Mouse (Mus musculus): Measurements from ENCODE around the gene Lrrc58.

GRCm38 (mm10) chr16:37863876-37864275 is 4.3 kb upstream of the Lrrc58 start:
- TF ChIP-seq CTCF (IDR thresholded peaks at IDR 0.05; ENCODE audit: control insufficient read depth, insufficient read depth, insufficient read length) (no peak), USF1 (IDR thresholded peaks at IDR 0.05; ENCODE audit: low read depth) (no peak), CEBPB (IDR thresholded peaks at IDR 0.05; ENCODE audit: low read depth) (no peak), MAX (IDR thresholded peaks at IDR 0.05) (no peak), MYOG (IDR thresholded peaks at IDR 0.05; ENCODE audit: control insufficient read depth, extremely low read depth, insufficient read length) (no peak), MYOD1 (IDR thresholded peaks at IDR 0.05; ENCODE audit: control insufficient read depth, insufficient read length, low read depth) (no peak)

Data from C2C12 (cell line).